Mouse (Mus musculus) right cerebral cortex, postnatal 10 days (tissue): ENCODE measurements around the gene Tnip1.

Experiments used
- DNase-seq, 2 experiments: peaks; one replicate each; pipeline ENCODE4 v3.0.0; 2021; ENCODE audit warnings: low spot score in 2 of 2

Gene Tnip1

DNA sequence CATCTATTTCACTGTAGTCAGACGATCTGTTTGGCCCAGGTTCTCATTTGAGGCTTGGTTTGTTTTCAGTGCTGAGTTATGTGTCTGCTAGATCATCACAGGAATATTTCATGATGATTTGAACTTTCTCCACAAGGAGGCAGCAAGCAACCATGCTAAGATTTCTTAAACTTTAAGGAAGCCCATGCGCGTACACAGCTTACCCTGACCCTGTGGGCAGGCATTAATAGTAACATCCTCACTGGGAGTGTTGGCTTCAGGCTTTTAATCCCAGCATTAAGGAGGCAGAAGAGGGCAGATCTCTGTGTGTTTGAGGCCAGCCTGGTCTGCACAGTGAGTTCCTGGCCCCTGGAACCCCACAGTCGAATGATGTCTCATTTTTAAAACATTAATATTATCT lies 83.3 kb downstream of the Tnip1 start:
- DNase-seq, result peak; percentile 53 to 61

GRCm38 (mm10) chr11:54878893-54879292 lies 83.8 kb downstream of the Tnip1 start:
- DNase-seq, result no peak

GRCm38 (mm10) chr11:54876031-54876430 lies 86.7 kb downstream of the Tnip1 start:
- no peak for DNase-seq

DNA sequence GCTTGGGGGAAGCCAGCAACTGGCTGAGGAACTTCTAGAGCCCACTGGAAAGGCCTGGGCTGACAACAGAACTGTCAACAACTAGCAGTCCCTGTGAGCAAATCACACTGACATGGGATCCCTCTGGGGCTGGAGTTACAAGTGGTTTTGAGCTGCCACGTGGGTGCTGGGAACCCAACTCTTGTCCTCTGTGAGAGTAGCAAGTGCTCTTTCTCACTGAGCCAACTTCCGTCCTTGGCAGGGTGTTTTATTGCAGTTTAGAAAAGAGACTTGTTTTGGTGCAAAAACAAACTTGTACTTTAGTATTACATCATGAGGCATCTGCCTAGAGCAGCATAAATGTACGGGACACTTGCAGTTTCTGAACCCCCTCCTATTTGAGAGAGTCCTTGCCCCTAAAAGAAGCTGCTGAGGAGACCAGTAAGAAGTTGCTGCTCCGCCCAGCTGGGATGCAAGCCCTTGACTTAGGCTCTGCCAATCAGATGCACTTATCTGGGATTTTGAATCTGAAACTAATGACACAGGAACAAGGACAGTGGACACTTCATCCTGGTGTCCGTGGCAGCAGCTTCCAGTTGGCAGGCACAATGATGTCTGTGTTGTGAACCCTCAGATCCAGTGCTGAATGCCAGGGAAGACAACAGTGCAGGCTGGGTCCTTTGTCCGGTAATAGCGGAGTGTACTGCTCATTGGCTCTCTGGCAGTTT lies 90.7 kb downstream of the Tnip1 start:
- DNase-seq, result peak in 1 of 2 experiments; percentile 33

DNA sequence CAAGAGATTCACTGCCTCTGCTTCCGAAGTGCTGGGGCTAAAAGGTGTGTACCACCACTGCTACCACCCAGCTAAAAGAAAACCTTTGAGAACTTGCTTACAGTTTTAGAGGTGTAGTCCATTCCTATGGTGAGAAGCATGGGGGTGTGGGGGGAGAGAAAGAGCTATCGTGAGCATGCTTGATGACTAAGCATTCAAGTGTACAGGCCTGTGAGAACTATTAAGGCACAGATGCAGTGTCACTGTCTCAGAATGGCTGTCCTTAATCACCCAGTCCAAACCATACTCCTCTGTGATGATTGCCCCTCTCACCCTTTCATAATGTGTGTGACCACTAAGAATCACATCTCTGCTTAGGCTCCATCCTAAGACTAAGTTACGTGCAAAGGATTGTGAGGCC lies 93.4 kb downstream of the Tnip1 start:
- DNase-seq, result no peak

GRCm38 (mm10) chr11:54868445-54868844 lies 94.3 kb downstream of the Tnip1 start:
- no peak for DNase-seq

- no peak for DNase-seq
These were observed 94.7 kb downstream of the Tnip1 start for GRCm38 (mm10) chr11:54867903-54868434.

DNA sequence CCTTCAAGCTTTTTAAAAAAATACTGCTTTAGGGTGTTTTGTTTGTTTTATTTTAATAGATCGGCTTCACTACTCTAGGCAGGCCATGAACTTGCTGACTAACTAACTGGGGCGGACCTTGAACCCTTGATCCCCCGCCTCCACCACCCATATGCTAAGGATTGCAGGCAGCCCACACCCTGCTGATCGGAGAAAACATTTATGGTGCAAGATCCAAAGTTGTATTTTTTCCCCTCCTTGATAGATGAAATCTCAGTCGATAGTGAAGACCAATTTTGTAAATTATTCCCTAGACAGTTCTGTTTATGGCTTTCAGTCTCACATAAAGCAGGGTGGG lies 95.7 kb downstream of the Tnip1 start:
- peak in 1 of 2 experiments; percentile 60 for DNase-seq

- DNase-seq, result peak; percentile 94 to 95
These were observed 96.3 kb downstream of the Tnip1 start, which contains the start of gene Hint1 for GRCm38 (mm10) chr11:54866119-54867048. Gene Hint1, plus strand, starts transcription at chr11:54866383.

- DNase-seq, result no peak
These were observed 97.2 kb downstream of the Tnip1 start for GRCm38 (mm10) chr11:54865330-54866085.

- DNase-seq, result peak; percentile 73 to 83
These were observed 99.8 kb downstream of the Tnip1 start for GRCm38 (mm10) chr11:54862621-54863520.

GRCm38 (mm10) chr11:54861471-54862420 lies 101.0 kb downstream of the Tnip1 start:
- no peak for DNase-seq
